Mouse (Mus musculus): Measurements from ENCODE around the gene Capn9. TPM values are rescaled to one million over a fixed set of nuclear protein-coding genes. Genes with fewer than 3 reads are reported as not detected.

Capn9 gene
- polyA plus RNA-seq, 1 experiment, result not detected

DNA sequence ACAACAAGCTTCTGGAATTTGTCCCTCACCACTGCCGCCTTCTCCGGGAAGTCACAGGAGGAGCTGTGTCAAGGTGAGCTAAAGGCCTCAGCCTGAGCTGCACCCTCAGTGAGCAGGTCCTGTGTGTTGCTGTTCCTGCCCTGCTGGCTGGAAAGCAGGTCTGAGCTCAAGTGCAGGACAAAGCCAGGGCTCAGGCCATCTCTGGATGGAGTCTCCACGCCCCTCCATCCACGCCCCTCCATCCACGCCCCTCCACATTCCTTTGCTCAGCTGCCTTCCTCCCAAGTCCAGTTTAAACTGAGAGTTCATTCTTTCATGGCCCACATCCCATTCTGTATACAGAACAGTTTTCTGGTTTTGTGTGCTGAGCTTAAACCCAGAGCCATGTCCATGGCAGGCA, 40.5 kb upstream of the Capn9 start:
- no peaks in the 10 kb centered on the region for H3K27me3 ChIP-seq (ENCODE audit: control insufficient read depth, insufficient read depth, low read length, poor library complexity, severe bottlenecking)
- no peak for TF ChIP-seq CTCF (IDR thresholded peaks at IDR 0.05; ENCODE audit: low read depth, low read length)
- no peak for TF ChIP-seq POLR2A (IDR thresholded peaks at IDR 0.05; ENCODE audit: insufficient read depth, low read length)
- no peak for TF ChIP-seq EP300 (IDR thresholded peaks at IDR 0.05; ENCODE audit: insufficient read depth, low read depth, low read length)
- H3K36me3 ChIP-seq (ENCODE audit: control insufficient read depth, insufficient read depth, low read length, poor library complexity, severe bottlenecking), result peaks cover 14% of the 10 kb centered on the region
- no peak overlapping the region for H3K4me3 ChIP-seq (ENCODE audit: low read depth, low read length)
- H3K9me3 ChIP-seq (replicated peaks; ENCODE audit: control insufficient read depth, insufficient read depth, low read length, poor library complexity, severe bottlenecking), result no peaks in the 10 kb centered on the region
- H3K4me1 ChIP-seq (ENCODE audit: control insufficient read depth, insufficient read depth, low read length), result no peaks in the 10 kb centered on the region
- H3K27ac ChIP-seq (ENCODE audit: insufficient read depth, low read length), result 0 out of 2 replicates have a peak overlapping the region, but pooled peaks have one; percentile 44
- H3K9ac ChIP-seq (ENCODE audit: low read depth, poor library complexity, severe bottlenecking), result no peak overlapping the region

DNA sequence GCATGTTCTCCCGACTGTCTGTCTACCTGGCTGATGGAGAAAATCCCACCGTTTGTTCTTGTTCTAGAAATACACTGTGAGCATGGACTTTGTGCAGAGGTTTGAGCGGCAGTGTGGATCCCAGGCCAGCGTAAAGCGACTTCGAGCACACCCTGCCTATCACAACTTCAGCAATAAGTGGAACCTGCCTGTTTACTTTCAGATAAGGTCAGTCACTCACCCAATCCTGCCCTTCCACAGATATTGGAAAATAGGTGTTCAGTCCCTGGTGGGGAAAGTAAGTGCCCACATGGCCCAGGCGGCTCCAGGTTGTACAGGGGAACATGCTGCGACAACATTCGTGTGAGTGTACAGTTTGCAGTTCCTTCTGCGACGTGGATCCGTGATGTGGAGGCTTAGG, 35.0 kb upstream of the Capn9 start:
- no peak overlapping the region for H3K27ac ChIP-seq (ENCODE audit: insufficient read depth, low read length)
- H3K36me3 ChIP-seq (ENCODE audit: control insufficient read depth, insufficient read depth, low read length, poor library complexity, severe bottlenecking), result peaks cover 13% of the 10 kb centered on the region
- TF ChIP-seq EP300 (IDR thresholded peaks at IDR 0.05; ENCODE audit: insufficient read depth, low read depth, low read length) (no peak), CTCF (IDR thresholded peaks at IDR 0.05; ENCODE audit: low read depth, low read length) (no peak), POLR2A (IDR thresholded peaks at IDR 0.05; ENCODE audit: insufficient read depth, low read length) (no peak)
- H3K27me3 ChIP-seq (ENCODE audit: control insufficient read depth, insufficient read depth, low read length, poor library complexity, severe bottlenecking), result no peaks in the 10 kb centered on the region
- no peak overlapping the region for H3K4me3 ChIP-seq (ENCODE audit: low read depth, low read length)
- no peaks in the 10 kb centered on the region for H3K4me1 ChIP-seq (ENCODE audit: control insufficient read depth, insufficient read depth, low read length)
- no peak overlapping the region for H3K9ac ChIP-seq (ENCODE audit: low read depth, poor library complexity, severe bottlenecking)
- no peaks in the 10 kb centered on the region for H3K9me3 ChIP-seq (replicated peaks; ENCODE audit: control insufficient read depth, insufficient read depth, low read length, poor library complexity, severe bottlenecking)

DNA sequence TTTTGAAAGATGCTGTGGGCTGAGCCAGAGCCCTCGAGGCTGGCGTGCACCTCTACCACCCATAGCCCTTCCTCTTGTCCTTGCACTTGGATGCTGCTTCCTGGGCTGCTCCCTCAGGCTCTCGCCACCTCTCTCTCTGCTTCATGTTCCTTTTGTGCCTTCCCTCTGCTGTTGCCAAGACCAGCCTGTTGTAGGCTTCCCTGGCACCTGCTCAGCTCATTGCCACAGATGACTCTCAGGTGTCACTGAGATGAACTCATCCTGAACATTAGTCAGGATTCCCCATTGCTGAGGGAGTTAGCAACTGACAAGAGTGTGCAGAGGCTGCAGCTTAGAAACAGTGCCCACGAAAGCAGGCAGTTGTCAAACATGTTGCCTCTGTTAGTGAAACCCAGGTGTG, 33.9 kb upstream of the Capn9 start:
- Histone ChIP-seq H3K27ac (ENCODE audit: insufficient read depth, low read length) (no peak overlapping the region), H3K27me3 (ENCODE audit: control insufficient read depth, insufficient read depth, low read length, poor library complexity, severe bottlenecking) (no peaks in the 10 kb centered on the region), H3K4me3 (ENCODE audit: low read depth, low read length) (no peak overlapping the region), H3K4me1 (ENCODE audit: control insufficient read depth, insufficient read depth, low read length) (no peaks in the 10 kb centered on the region), H3K9me3 (replicated peaks; ENCODE audit: control insufficient read depth, insufficient read depth, low read length, poor library complexity, severe bottlenecking) (no peaks in the 10 kb centered on the region), H3K36me3 (ENCODE audit: control insufficient read depth, insufficient read depth, low read length, poor library complexity, severe bottlenecking) (peaks cover 13% of the 10 kb centered on the region), H3K9ac (ENCODE audit: low read depth, poor library complexity, severe bottlenecking) (no peak overlapping the region)
- TF ChIP-seq CTCF (IDR thresholded peaks at IDR 0.05; ENCODE audit: low read depth, low read length) (no peak), EP300 (IDR thresholded peaks at IDR 0.05; ENCODE audit: insufficient read depth, low read depth, low read length) (no peak), POLR2A (IDR thresholded peaks at IDR 0.05; ENCODE audit: insufficient read depth, low read length) (no peak)

DNA sequence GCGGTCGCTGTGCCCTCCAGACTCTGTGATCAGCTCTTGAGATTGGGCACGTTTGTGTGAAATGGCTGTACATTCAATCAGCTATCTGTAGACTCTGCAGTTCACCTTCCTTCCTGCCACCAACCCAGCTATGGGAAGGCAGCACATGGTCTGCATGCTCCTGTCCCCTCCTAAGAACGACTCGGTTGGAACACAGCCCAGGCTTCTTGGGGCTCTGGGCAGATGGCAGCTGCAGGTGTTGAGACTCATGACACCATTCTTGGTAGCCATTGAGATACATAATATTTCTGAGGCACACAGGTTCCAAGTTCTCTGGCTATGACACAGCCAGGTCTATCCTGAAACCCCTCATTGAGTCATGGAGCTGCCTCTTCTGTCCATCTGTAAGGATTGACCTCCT, 32.6 kb upstream of the Capn9 start:
- H3K4me3 ChIP-seq (ENCODE audit: low read depth, low read length), result no peak overlapping the region
- peaks cover 7% of the 10 kb centered on the region; the same call in 1 of the 2 replicates for H3K36me3 ChIP-seq (ENCODE audit: control insufficient read depth, insufficient read depth, low read length, poor library complexity, severe bottlenecking)
- no peaks in the 10 kb centered on the region for H3K4me1 ChIP-seq (ENCODE audit: control insufficient read depth, insufficient read depth, low read length)
- no peaks in the 10 kb centered on the region for H3K9me3 ChIP-seq (replicated peaks; ENCODE audit: control insufficient read depth, insufficient read depth, low read length, poor library complexity, severe bottlenecking)
- H3K27me3 ChIP-seq (ENCODE audit: control insufficient read depth, insufficient read depth, low read length, poor library complexity, severe bottlenecking), result no peaks in the 10 kb centered on the region
- TF ChIP-seq POLR2A (IDR thresholded peaks at IDR 0.05; ENCODE audit: insufficient read depth, low read length), result no peak
- TF ChIP-seq EP300 (IDR thresholded peaks at IDR 0.05; ENCODE audit: insufficient read depth, low read depth, low read length), result no peak
- TF ChIP-seq CTCF (IDR thresholded peaks at IDR 0.05; ENCODE audit: low read depth, low read length), result no peak
- no peak overlapping the region for H3K27ac ChIP-seq (ENCODE audit: insufficient read depth, low read length)
- H3K9ac ChIP-seq (ENCODE audit: low read depth, poor library complexity, severe bottlenecking), result no peak overlapping the region

DNA sequence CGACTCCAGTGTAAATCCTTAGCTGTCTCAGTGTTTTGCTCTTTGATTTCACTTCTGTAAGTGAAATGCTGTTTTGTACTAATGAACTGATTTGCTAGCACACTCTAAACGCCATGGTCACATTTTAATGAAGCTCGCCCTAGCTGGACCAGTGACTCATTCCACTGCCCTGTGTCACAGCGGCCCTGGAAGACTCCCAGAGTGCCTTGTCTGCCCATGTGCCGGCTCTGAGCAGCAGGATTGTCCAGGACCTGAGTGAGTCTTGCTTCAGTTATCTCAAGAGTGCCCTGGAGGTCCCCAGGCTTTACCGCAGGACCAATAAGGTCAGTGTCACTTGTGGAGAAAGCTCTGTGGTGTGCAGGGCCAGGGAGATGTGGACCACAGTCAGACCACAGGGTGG, 29.5 kb upstream of the Capn9 start:
- peaks cover 16% of the 10 kb centered on the region; the same call in 1 of the 2 replicates for H3K36me3 ChIP-seq (ENCODE audit: control insufficient read depth, insufficient read depth, low read length, poor library complexity, severe bottlenecking)

DNA sequence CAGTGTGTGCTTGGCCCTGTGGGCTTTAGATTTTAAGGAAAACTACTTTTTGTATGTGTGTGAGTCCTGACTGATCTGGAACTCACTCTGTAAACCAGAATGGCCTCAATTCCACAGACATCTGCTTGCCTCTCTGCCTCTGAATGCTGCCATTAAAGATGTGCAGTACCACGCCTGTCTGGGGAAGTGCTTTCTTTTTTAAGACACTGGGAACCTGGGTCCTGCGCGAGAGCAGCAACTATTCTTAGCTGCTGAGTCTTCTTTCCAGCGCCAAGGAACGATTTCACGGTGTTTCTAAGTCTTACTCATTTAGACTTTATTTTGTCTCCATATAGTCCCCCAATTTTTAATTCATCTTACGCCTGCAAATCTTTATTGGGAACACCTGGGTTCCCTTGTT, 29.1 kb upstream of the Capn9 start:
- TF ChIP-seq CTCF (IDR thresholded peaks at IDR 0.05; ENCODE audit: low read depth, low read length) (no peak), POLR2A (IDR thresholded peaks at IDR 0.05; ENCODE audit: insufficient read depth, low read length) (no peak)
- Histone ChIP-seq H3K4me3 (ENCODE audit: low read depth, low read length) (no peak overlapping the region), H3K27me3 (ENCODE audit: control insufficient read depth, insufficient read depth, low read length, poor library complexity, severe bottlenecking) (no peaks in the 10 kb centered on the region), H3K36me3 (ENCODE audit: control insufficient read depth, insufficient read depth, low read length, poor library complexity, severe bottlenecking) (peaks cover 19% of the 10 kb centered on the region; the same call in 1 of the 2 replicates), H3K27ac (ENCODE audit: insufficient read depth, low read length) (no peak overlapping the region), H3K4me1 (ENCODE audit: control insufficient read depth, insufficient read depth, low read length) (no peaks in the 10 kb centered on the region), H3K9me3 (replicated peaks; ENCODE audit: control insufficient read depth, insufficient read depth, low read length, poor library complexity, severe bottlenecking) (no peaks in the 10 kb centered on the region), H3K9ac (ENCODE audit: low read depth, poor library complexity, severe bottlenecking) (no peak overlapping the region)

More for the DNA sequence above, 29.5 kb upstream of the Capn9 start:
- H3K9me3 ChIP-seq (replicated peaks; ENCODE audit: control insufficient read depth, insufficient read depth, low read length, poor library complexity, severe bottlenecking), result no peaks in the 10 kb centered on the region
- H3K27ac ChIP-seq (ENCODE audit: insufficient read depth, low read length), result no peak overlapping the region
- no peak overlapping the region for H3K9ac ChIP-seq (ENCODE audit: low read depth, poor library complexity, severe bottlenecking)
- no peak overlapping the region for H3K4me3 ChIP-seq (ENCODE audit: low read depth, low read length)
- TF ChIP-seq CTCF (IDR thresholded peaks at IDR 0.05; ENCODE audit: low read depth, low read length), result no peak
- TF ChIP-seq POLR2A (IDR thresholded peaks at IDR 0.05; ENCODE audit: insufficient read depth, low read length), result no peak
- no peak for TF ChIP-seq EP300 (IDR thresholded peaks at IDR 0.05; ENCODE audit: insufficient read depth, low read depth, low read length)
- H3K4me1 ChIP-seq (ENCODE audit: control insufficient read depth, insufficient read depth, low read length), result no peaks in the 10 kb centered on the region
- no peaks in the 10 kb centered on the region for H3K27me3 ChIP-seq (ENCODE audit: control insufficient read depth, insufficient read depth, low read length, poor library complexity, severe bottlenecking)
